ENCODE assay signal across 20 mouse cellular contexts in the genomic region with DNA sequence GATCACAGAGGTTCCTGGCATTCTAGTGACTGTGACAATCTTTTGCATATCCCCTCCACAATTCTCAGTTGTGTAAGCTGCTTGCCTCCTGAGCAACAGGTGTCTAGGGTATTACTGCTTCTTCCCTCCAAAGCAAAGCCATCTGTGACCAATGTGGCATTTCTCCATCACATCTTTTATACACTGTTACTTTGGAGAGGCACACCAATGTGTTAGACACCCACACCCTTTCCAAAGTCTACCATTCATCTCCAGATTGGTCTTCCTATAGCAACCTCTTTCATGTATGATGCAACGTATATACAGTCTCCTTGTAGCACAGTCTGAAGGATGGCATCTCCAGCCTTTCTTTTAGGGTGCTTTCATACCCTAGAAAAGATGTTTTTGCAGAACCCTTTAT.
"Had no signal": no experiment of that assay in that cellular context is flagged by ENCODE, and none has a peak within 500 bp of the region (broad histone marks: within the 10 kb centered on the region; RNA-seq: fewer than 3 reads in every experiment).

No protein-coding gene starts in this region.

- DNase-seq: cerebellum, adult 8-10 months; cerebellum, adult 9-10 months; cerebellum, adult 9-11 months; cerebellum, postnatal 10 days; cerebellum, postnatal 14 days; cerebellum, postnatal 25 days; cerebellum, postnatal 36 days; embryo, embryonic 11 days; forebrain, postnatal 0 days; gastrocnemius, adult 2 months; gastrocnemius, postnatal 10 days; gastrocnemius, postnatal 14 days; gastrocnemius, postnatal 25 days; gastrocnemius, postnatal 36 days; heart, adult 18-20 months; heart, adult 2 months had no signal

- ATAC-seq: forebrain, embryonic 13.5 days; forebrain, embryonic 14.5 days; forebrain, embryonic 15.5 days; forebrain, embryonic 16.5 days; forebrain, postnatal 0 days had no signal
